Mouse (Mus musculus) urinary bladder, postnatal 14 days (tissue): Measurements from ENCODE around the gene Dll3.

Experiments used
- DNase-seq: peaks from one replicate; pipeline ENCODE4 v3.0.0; 2021; ENCODE audit warnings: low spot score

The Dll3 gene

DNA sequence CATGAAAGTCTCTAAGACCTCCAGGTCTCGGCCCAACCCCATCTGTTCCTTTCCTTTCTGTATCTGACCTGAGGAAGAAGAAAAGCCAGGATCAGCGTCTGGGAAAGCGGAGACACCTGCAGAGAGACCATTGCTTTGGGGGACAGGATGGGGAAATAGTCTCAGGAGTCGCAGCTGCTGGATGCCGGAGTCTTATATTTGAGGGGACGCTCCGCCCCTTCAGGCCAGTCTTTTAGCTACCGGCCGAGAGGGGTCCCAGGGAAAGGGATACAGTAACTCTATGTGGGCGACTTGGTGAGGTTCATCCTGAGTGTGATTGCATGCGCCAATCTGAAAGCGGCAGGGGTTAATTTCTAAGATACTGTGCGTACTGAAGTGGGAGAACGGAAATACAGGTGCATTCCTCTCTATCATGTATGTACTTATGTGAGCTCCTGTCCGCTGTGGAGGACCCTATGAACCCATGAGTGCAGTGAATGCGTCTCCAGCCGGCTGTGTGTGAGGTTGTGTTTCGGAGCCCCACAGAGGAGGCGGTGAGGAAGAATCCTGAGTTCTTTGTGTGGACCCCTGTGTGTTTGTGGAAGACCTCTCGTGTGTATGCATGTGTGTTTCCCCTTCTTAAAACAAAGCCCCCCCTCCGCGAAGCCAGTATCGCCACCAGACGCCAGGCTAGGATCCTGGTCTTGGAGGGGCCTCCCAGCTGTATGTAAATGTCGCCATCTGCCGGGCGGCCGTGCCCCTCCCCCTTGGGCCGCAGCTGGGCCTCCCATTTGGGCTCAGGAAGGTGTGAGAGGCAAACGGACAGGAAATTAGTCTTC, at the start of gene Dll3:
Gene Dll3 (minus strand): TSS at position 623 of the 818 bp plus-strand sequence.
- peak; percentile 43 for DNase-seq

DNA sequence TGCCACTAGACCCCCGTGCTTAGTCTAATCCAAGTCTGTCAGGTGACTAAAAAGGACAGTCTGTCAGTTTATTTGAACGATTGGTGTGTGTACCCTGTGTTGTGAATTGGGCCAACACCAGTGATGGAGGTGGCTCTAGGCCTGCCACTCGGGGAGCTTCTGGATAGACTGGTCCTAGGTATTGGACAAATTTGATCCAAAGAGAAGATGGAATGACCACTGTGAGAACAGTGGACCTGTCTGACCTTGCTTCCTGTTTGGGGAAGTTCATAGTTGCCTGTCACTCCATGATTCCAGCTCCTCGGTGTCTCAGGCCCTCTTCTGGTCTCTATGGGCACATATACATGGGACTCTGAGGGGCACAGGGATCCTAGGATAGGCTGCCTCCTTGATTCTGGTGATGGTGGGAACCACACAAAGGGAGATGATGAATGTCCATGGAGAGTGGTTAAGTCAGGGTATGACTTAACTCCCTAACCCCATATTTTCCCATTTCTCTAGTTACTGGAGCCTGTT, 49.7 kb upstream of the Dll3 start:
- no peak for DNase-seq

DNA sequence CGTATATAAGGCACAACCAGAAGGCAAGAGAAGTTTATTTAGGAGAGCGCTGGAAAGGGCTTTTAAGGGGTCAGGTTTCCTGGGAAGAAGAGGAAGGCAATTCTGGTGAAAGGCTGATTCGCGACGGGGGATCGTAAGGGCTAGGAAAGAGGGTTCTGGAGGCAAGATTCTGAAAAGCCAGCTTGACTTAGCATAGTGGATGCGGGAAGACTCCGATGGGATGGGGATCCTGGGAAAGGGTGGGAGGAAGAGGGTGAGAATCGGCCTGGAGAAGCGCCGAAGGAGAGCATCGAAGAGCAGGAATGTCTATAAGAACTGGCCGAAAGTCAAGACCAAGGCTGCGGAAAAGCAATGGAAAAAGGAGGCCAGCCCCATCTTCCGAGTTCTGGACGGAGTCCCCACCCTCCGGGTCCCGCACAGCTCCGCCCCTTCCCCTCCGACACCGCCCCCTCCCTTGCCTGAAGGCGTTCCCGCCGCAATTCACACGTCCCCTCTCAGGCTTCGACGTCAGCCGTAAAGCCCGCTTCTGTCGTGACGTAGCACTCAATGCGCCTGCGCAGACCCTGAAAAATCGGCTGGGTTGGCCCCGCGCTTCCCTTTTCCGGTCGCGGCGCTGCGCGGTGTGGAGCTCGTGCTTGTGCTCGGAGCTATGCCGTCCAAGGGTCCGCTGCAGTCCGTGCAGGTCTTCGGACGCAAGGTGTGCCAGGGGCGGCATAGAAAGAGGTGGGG, 48.3 kb upstream of the Dll3 start, which contains the start of gene Rps16:
Gene Rps16 (plus strand): TSS at position 498 of the 729 bp plus-strand sequence.
- DNase-seq: peak; percentile 98

DNA sequence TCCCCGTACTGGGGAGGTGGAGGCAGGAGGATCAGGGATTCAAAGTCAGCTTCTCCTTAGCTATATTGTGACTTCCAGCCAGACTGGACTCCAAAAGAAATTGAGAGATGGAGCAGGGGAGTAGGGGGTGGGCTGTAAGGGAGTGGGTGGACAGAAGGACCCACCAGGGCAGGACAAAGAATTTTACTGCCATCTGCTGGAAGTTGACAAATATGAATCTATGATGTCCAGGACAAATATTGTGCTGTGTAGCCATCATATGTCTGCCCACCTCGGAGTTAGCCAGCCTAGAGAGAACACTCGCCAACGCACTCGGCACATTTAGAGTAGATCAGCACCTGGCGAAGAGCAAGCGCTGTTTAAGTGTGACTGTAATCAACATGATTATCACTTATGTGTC, 46.6 kb upstream of the Dll3 start:
- no peak for DNase-seq

DNA sequence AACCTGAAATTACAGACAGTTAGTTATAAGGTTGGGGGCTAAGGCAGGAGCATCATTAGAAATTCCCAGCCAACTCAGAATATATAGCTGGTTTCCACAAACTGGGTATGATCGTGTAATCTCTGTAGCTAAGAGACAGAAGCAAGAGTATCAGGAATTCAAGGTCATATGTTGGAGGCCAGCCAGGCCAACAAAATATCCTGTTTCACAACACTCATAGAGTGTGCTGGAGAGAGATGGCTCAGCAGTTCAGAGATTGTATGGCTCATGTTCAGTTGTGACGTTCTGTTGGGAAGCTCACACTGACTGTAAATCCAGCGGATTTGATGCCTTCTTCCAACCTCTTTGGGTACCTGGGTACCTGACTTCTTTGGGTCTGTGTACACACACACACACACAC, 45.7 kb upstream of the Dll3 start:
- no peak for DNase-seq

GRCm38 (mm10) chr7:28344637-28345036, 42.6 kb upstream of the Dll3 start:
- DNase-seq: peak; percentile 65

- no peak for DNase-seq
These were observed 39.3 kb upstream of the Dll3 start for GRCm38 (mm10) chr7:28341381-28341780.

GRCm38 (mm10) chr7:28339213-28339917, 37.3 kb upstream of the Dll3 start:
- peak; percentile 50 for DNase-seq

DNA sequence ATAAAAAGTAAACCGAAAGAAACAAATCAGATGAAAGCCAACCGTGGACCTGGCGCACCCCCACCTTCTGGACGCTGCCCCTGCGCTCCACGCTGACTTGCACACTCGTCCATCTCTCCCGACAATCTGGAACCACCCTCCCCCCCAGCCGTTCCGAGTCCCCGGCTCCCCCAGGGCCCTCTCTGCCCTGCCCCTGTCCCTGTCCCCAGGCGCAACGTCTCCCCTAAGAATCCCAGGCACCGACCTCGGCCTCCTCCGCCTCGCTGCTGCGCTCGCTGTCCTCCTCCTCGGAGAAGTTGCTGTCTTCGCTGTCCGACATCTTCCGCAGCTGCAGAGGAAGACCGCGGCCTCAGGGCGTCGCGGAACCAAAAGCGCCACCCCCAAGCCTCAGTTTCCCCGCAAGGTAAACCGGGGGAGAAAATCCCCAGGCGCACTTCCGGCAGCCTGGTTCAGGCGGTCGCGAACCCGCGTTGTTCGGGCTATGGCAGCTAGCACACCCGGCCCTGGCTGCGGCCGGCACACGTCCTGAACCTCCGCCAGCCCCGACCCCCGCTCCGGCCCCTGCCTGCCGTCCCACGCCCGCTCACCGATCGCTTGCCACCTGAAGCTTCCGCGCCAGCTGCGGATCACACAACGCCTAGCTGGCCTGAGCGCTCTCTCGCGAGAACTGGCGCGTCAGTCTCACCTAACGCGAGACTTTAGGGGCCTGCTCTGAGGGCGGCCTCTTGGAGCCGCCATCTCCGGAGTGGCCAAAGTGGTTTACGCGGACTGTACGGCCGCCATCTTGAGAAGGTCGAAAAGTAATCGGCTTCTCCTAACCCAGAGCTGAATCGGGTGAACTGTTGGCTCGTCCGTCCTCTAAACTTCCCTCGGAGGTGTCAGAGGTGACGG, 36.3 kb upstream of the Dll3 start, which contains the start of gene Supt5:
Gene Supt5 (minus strand): TSS at position 639 of the 891 bp plus-strand sequence.
- DNase-seq: peak; percentile 98

GRCm38 (mm10) chr7:28335471-28335870, 33.4 kb upstream of the Dll3 start:
- no peak for DNase-seq

GRCm38 (mm10) chr7:28334534-28334933, 32.5 kb upstream of the Dll3 start:
- DNase-seq: no peak

GRCm38 (mm10) chr7:28328260-28328659, 26.2 kb upstream of the Dll3 start:
- no peak for DNase-seq

DNA sequence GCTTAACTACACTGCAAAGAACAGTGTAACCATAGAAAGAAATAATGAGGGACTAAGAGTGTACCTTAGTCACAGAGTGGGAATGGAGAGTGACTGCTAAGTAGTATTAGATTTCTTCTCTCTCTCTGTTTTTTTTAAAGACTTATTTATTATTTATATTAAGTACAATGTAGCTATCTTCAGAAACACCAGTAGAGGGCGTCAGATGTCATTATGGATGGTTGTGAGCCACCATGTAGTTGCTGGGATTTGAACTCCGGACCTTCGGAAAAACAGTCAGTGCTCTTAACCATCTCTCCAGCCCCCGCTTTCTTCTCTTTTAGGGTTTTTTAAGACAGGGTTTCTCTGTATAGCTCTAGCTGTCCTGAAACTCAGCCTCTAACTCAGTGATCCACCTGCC, 24.4 kb upstream of the Dll3 start:
- DNase-seq: no peak

GRCm38 (mm10) chr7:28325293-28325692, 23.3 kb upstream of the Dll3 start:
- no peak for DNase-seq

DNA sequence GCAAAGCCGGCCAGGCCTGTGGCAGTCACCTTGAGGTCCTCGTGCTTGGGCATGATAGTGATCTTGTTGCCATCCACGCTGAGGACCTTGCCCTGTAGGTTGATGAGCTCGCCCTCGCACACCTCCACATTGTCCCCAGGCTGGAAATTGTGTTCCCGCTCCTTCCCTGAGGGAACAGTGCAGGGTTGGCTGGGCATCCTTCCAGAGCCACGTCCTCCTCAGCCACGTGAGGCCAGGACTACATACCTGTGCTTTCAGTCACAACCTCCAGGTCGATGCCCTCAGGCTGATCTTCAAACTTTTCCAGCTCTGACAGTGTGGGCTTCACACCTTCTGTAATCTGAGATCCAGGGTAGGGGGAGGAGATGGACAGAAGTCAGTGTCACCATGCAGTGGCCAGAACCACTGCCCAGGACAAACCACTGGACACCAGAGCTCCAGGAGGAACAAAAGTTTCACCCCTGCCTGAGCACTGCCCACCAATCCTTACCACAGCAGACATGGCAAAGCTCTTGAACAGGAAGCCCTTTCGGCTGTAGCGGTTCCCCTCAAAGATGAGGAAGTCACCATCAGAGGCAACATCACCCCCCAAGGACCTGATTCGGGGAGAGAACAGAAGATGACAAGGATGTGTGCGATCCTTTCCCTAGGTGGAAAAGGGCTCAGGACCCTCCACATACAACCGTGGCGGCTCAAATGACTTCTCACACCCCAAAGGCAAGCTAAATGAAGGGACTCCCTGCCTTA, 20.1 kb upstream of the Dll3 start:
- no peak for DNase-seq

GRCm38 (mm10) chr7:28318714-28319113, 16.7 kb upstream of the Dll3 start:
- no peak for DNase-seq

- no peak for DNase-seq
These were observed 16.0 kb upstream of the Dll3 start for GRCm38 (mm10) chr7:28318036-28318435.

DNA sequence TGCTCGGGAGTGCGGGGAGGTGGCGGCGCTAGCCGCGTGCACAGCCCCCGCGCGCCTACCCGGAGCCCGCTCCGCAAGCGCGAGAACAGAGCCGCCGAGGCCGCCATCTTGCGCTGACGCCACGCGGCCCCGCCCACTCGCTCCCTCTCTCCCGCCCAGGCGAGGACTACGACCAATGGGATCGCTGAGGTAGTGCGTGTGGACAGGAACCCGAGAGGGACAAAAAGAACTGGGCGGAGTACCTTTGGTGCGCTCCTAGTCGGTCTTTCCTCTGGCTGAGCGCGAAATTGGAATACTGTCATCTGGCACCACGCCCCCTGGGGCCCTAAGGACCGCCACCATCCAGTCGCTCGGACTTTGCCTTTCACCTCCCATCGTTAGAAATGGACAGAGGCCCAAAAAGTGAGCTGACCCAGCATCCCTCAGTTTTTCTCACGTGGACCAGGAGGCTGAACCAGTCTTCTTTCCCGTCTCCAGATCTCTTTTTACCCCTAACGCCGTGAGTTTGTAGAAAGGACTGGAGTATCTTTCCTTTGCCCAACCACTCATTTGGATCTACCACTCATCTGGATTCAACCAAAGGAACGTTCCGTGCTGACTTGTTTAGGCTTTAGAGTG, 10.0 kb upstream of the Dll3 start, which contains the start of gene Timm50:
Gene Timm50 (minus strand): TSS at position 147 of the 618 bp plus-strand sequence.
- peak; percentile 98 for DNase-seq

DNA sequence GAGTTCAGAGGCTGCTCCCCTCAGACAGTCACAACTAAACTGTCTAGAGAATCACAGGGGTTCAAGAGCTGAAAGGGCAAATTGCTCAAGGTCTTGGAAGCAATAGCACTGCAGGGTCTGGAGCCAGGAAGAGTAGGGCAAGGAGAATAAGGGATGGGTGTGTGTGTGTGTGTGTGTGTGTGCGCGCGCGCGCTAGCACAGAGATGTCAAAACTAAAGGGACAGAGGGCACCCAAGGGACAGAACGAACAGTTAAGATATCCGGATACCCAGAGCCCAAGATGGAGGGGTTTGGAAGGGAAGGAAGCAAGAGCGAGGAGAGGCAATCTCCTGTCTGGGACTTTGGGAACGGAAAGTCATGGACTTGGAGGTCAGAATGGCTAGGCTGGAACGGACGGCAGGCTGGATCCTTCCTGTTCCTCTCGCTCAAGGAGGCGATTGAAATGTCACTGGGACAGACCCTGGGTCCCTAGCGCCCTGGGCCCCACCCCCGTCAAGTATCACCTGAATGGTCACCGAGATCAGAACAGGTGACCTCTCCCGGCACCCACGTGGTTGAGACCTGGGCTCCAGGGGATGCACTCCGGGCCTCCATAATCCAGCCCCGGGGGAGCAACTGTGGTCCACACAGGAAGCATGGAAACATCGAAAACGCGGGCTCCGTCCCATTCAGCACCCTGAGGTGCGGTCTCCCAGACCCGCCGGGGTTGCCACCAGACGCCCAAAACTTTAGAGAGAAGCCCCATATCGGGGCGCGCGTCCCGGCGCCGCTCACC, 9.3 kb upstream of the Dll3 start:
- no peak for DNase-seq
